Mouse (Mus musculus) liver, postnatal 0 days (tissue): ENCODE measurements around the gene Atxn1.

Experiments
- CTCF ChIP-seq: sonication (generic); IDR thresholded peaks from 2 replicates; pipeline ENCODE4 v1.5.1; 2016; ENCODE audit warnings: antibody characterized with exemption, low read depth
- EP300 ChIP-seq: IDR thresholded peaks from 2 replicates; pipeline ENCODE4 v1.6.1; 2016; ENCODE audit warnings: antibody characterized with exemption, low read depth, mild to moderate bottlenecking

DNA sequence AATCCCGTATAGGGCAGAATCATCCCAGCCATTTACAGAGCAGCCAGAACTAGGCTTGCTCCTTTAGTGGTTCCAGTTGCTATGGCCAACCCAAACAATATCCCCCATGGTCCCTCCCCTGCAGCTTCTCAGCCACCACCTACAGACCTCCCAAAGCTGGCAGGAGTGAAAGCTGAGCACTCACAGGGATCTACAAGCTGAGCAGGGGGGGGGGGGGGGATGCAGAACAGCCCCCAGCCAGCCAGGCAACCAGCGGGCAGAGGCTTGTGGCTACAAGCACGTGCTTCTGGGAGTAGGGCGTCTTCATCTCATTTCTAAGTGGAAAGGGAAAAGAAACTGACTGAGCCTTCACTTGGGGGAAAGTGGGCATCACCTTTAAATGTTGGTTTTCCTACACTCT is 59.9 kb downstream of the Atxn1 start:
- no peak for TF ChIP-seq CTCF
- TF ChIP-seq EP300, result no peak
